Mouse (Mus musculus) forebrain, embryonic 14.5 days (tissue): ENCODE data around the gene Uroc1. TPM values are rescaled to one million over a fixed set of nuclear protein-coding genes. Genes with fewer than 3 reads are reported as not detected.

Experiments
- ATAC-seq: fragments of 200-750 bp; cut with Nextera tagmentation; 2 replicates; pipeline ENCODE4 v1.8.0; 2017; ENCODE audit warnings: mild to moderate bottlenecking, moderate library complexity
- DNase-seq: peaks from one replicate; pipeline ENCODE4 v3.0.0-alpha.2; 2015; ENCODE audit warnings: low spot score
- H3K27ac ChIP-seq: fragments of 300-500 bp; sonication (generic); 2 replicates; pipeline ENCODE4 v1.5.1; 2014; ENCODE audit warnings: low read depth, mild to moderate bottlenecking, control low read depth, low read length, moderate library complexity
- H3K27me3 ChIP-seq: fragments of 300-500 bp; sonication (generic); replicated peaks from 2 replicates; pipeline ENCODE4 v1.6.1; 2014; ENCODE audit warnings: low read length, control low read depth, mixed read lengths; ENCODE audit not compliant: control insufficient read depth, insufficient read depth
- H3K36me3 ChIP-seq: fragments of 300-500 bp; sonication (generic); 2 replicates; pipeline ENCODE4 v1.6.1; 2014; ENCODE audit warnings: low read length, control low read depth; ENCODE audit not compliant: control insufficient read depth, insufficient read depth
- H3K4me1 ChIP-seq: fragments of 300-500 bp; sonication (generic); 2 replicates; pipeline ENCODE4 v1.6.1; 2014; ENCODE audit warnings: antibody characterized with exemption, low read length, control low read depth; ENCODE audit not compliant: control insufficient read depth, insufficient read depth
- H3K4me2 ChIP-seq: fragments of 300-500 bp; sonication (generic); 2 replicates; pipeline ENCODE4 v1.6.1; 2014; ENCODE audit warnings: mild to moderate bottlenecking, control low read depth, low read length
- H3K4me3 ChIP-seq: fragments of 300-500 bp; sonication (generic); 2 replicates; pipeline ENCODE4 v1.5.1; 2014; ENCODE audit warnings: low read depth, low read length, control low read depth
- H3K9ac ChIP-seq: fragments of 300-500 bp; sonication (generic); 2 replicates; pipeline ENCODE4 v1.6.1; 2014; ENCODE audit warnings: mild to moderate bottlenecking, low read length, control low read depth, moderate library complexity
- H3K9me3 ChIP-seq: fragments of 300-500 bp; sonication (generic); replicated peaks from 2 replicates; pipeline ENCODE4 v1.6.1; 2016; ENCODE audit warnings: low read length, control low read depth, mixed read lengths; ENCODE audit not compliant: control insufficient read depth
- WGBS: fragments of 180-500 bp; shearing (Covaris S2); extraction: QIAGEN DNeasy Blood & Tissue Kit; methylation state at CpG from one replicate; pipeline ENCODE4 v1.1.7; 2014; 5-methylcytosine and 5-hydroxymethylcytosine counted together
- polyA plus RNA-seq: library from polyadenylated mRNA; unstranded; fragments of >200 nt; fragmentation: Nextera tagmentation; extraction: Ambion mirVana; gene quantifications from 2 replicates; pipeline ENCODE4 v1.2.1, GENCODE M21; 2014

The Uroc1 gene
- polyA plus RNA-seq = not detected in 2 replicates

GRCm38 (mm10) chr6:90332561-90333425 lies at the start of gene Uroc1:
TSS of gene Uroc1 (plus strand) at chr6:90333284.
- Histone ChIP-seq H3K4me1 (no peaks in the 10 kb centered on the region), H3K9ac (no peak within 1 kb of the TSS), H3K4me2 (no peak within 1 kb of the TSS), H3K9me3 (no peaks in the 10 kb centered on the region), H3K27me3 (no peaks in the 10 kb centered on the region), H3K27ac (no peak within 1 kb of the TSS), H3K4me3 (no peak within 1 kb of the TSS), H3K36me3 (no peaks in the 10 kb centered on the region)
- no peak for ATAC-seq
- 86% methylated on average over 7 of the region's 7 CpGs for WGBS
- DNase-seq = no peak

GRCm38 (mm10) chr6:90288265-90288664 lies 44.8 kb upstream of the Uroc1 start:
- no peaks in the 10 kb centered on the region for H3K9me3 ChIP-seq
- no peak overlapping the region for H3K9ac ChIP-seq
- 57% methylated on average over 12 of the region's 12 CpGs for WGBS
- H3K4me3 ChIP-seq = no peak overlapping the region
- DNase-seq (peak; percentile 16), ATAC-seq (no peak)
- no peaks in the 10 kb centered on the region for H3K36me3 ChIP-seq
- no peaks in the 10 kb centered on the region for H3K27me3 ChIP-seq
- H3K27ac ChIP-seq = no peak overlapping the region
- H3K4me2 ChIP-seq = no peak overlapping the region
- no peaks in the 10 kb centered on the region for H3K4me1 ChIP-seq

- no peak within 1 kb of the TSS for H3K4me2 ChIP-seq
Measured at GRCm38 (mm10) chr6:90300919-90301318, 32.2 kb upstream of the Uroc1 start, which contains the start of gene BC048671. TSS of gene BC048671 (plus strand) at chr6:90301219.

GRCm38 (mm10) chr6:90306315-90306975 lies 26.6 kb upstream of the Uroc1 start:
- H3K9ac ChIP-seq = no peak overlapping the region
- H3K4me2 ChIP-seq = no peak overlapping the region
- H3K36me3 ChIP-seq = no peaks in the 10 kb centered on the region
- ATAC-seq = no peak
- DNase-seq = no peak
- H3K9me3 ChIP-seq = peaks cover 3% of the 10 kb centered on the region; the same call in 1 of the 2 replicates
- H3K27ac ChIP-seq = no peak overlapping the region
- H3K4me3 ChIP-seq = no peak overlapping the region
- WGBS = 82% methylated on average over 6 of the region's 6 CpGs
- no peaks in the 10 kb centered on the region for H3K4me1 ChIP-seq
- H3K27me3 ChIP-seq = no peaks in the 10 kb centered on the region

More at GRCm38 (mm10) chr6:90300919-90301318, 32.2 kb upstream of the Uroc1 start, which contains the start of gene BC048671:
- ATAC-seq = no peak
- no peaks in the 10 kb centered on the region for H3K27me3 ChIP-seq
- H3K27ac ChIP-seq = no peak within 1 kb of the TSS
- H3K4me3 ChIP-seq = no peak within 1 kb of the TSS
- no peaks in the 10 kb centered on the region for H3K36me3 ChIP-seq
- 89% methylated on average over 1 of the region's 1 CpGs for WGBS
- H3K9me3 ChIP-seq = no peaks in the 10 kb centered on the region
- no peak within 1 kb of the TSS for H3K9ac ChIP-seq
- no peaks in the 10 kb centered on the region for H3K4me1 ChIP-seq
- no peak for DNase-seq

- Histone ChIP-seq H3K9ac (no peak overlapping the region), H3K9me3 (peaks cover 3% of the 10 kb centered on the region; the same call in 1 of the 2 replicates), H3K27me3 (no peaks in the 10 kb centered on the region), H3K4me2 (no peak overlapping the region), H3K27ac (no peak overlapping the region), H3K4me3 (no peak overlapping the region), H3K36me3 (no peaks in the 10 kb centered on the region), H3K4me1 (no peaks in the 10 kb centered on the region)
- WGBS = 91% methylated on average over 87 of the region's 87 CpGs
- no peak for ATAC-seq
- DNase-seq = no peak
Measured at GRCm38 (mm10) chr6:90308839-90309778, 24.0 kb upstream of the Uroc1 start.

GRCm38 (mm10) chr6:90315961-90316360 lies 17.1 kb upstream of the Uroc1 start:
- WGBS = 87% methylated on average over 5 of the region's 5 CpGs
- Histone ChIP-seq H3K4me2 (no peak overlapping the region), H3K27me3 (no peaks in the 10 kb centered on the region), H3K27ac (no peak overlapping the region), H3K9me3 (no peaks in the 10 kb centered on the region), H3K36me3 (no peaks in the 10 kb centered on the region), H3K4me1 (no peaks in the 10 kb centered on the region), H3K9ac (no peak overlapping the region), H3K4me3 (no peak overlapping the region)
- ATAC-seq = no peak
- DNase-seq = no peak

- H3K4me3 ChIP-seq = no peak overlapping the region
- DNase-seq = no peak
- no peak overlapping the region for H3K4me2 ChIP-seq
- H3K36me3 ChIP-seq = no peaks in the 10 kb centered on the region
- no peaks in the 10 kb centered on the region for H3K4me1 ChIP-seq
- no peak overlapping the region for H3K9ac ChIP-seq
- WGBS = 84% methylated on average over 2 of the region's 2 CpGs
- H3K9me3 ChIP-seq = no peaks in the 10 kb centered on the region
- H3K27me3 ChIP-seq = no peaks in the 10 kb centered on the region
- H3K27ac ChIP-seq = no peak overlapping the region
- ATAC-seq = no peak
Measured at GRCm38 (mm10) chr6:90317510-90318258, 15.4 kb upstream of the Uroc1 start.

GRCm38 (mm10) chr6:90319019-90319418 lies 14.1 kb upstream of the Uroc1 start:
- Histone ChIP-seq H3K27me3 (no peaks in the 10 kb centered on the region), H3K4me1 (no peaks in the 10 kb centered on the region), H3K4me3 (no peak overlapping the region), H3K4me2 (no peak overlapping the region), H3K27ac (no peak overlapping the region), H3K9me3 (no peaks in the 10 kb centered on the region), H3K9ac (no peak overlapping the region), H3K36me3 (no peaks in the 10 kb centered on the region)
- WGBS = 88% methylated on average over 2 of the region's 2 CpGs
- DNase-seq (no peak), ATAC-seq (no peak)
